Mouse (Mus musculus) skeletal muscle tissue, adult 2 months (tissue): ENCODE results near the gene Slc6a18.
"Not testable (repeated sequence)": the region's sequence is repeated elsewhere in the genome, so short reads cannot be mapped to it uniquely, and the experiment has no call there.

Experiments used
- DNase-seq: peaks from one replicate; pipeline ENCODE4 v3.0.0-alpha.2; 2012; ENCODE audit warnings: low read depth, low spot score

Gene Slc6a18

DNA sequence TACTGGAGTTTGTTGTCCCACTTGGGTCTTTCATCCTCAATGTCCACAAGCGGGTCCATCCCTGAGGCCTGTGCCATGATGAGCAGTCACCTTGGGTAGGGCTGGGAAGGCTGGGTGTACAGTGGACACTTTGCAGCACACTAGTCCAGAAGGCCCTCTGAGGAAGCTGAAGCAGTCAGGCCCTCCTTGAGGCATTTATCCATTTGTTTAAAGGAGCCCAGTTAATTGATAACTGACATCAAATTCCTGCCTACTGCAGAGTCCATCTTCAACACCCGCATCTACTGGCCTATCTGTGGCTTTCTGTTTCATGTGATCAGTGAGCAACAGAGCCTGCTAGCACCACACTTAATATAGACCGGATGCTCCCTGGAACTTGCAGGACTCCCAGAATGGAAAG, at the start of gene Slc6a18:
Gene Slc6a18 (minus strand): TSS at position 171 of the 400 bp plus-strand sequence.
- no peak for DNase-seq

DNA sequence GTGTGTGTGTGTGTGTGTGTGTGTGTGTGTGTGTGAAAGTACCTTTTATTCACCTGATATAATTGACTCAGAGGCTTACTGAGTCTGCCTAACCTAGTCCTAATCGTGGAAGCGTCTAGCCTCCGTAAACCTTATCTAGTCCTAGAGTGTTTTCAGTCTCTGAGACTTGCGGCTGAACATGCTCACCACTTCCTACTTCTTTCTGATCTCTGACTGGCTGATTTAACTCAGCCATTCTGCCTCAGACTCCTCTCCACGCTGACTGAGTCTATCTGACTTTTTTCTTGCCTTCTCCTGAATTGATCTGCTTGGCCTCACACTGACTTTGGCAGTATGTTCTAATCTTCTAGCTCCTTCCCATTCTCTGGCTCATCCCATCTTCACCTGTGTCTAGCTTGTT, 47.5 kb upstream of the Slc6a18 start:
- no peak for DNase-seq

DNA sequence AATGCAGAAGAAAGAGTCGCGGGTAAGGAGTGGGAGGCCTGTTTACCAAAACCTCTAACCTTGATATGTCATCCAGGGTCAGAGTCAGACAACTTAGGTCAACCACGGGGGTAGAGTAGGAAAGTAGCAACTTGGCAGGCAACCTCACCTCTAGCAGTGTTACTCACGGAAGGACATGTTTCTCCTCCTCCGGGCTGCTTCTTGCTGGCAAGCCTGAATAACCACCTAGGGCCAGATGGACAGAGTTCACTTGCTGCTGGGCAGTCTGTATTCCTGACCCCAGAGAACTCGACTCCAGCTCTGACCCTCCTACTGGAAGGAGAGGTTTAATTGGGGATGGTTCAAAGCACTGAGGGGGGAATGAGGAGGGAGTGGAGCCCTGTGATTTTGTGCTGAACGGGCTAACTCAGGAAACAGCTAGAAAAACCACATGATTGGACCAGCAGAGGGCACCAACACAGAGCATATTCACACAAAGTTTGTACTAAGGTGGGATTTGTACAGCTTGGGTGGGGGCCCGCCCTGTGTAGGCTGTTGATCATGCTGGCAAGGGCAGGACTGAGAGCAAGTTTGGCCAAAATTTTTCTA, 45.4 kb upstream of the Slc6a18 start:
- no peak for DNase-seq

DNA sequence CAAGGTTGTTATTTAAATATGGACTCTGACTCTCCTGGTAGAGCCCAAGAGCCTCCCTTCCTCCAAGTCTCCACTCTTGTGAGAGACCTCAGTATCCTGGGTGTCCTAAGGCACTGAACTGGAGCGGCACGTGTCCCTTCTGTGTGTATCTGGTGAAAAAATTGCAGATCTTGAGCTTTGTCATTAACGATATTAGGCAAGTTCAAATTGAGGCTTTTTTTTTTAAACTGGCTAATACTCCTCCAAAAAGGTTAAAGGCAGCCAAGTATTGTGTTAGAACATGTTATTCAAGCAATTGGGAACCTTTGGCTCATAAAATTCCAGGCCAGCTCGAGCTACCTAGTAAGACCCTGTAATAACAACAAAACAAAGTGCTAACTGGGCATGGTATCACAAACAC, 42.4 kb upstream of the Slc6a18 start:
- DNase-seq: no peak

DNA sequence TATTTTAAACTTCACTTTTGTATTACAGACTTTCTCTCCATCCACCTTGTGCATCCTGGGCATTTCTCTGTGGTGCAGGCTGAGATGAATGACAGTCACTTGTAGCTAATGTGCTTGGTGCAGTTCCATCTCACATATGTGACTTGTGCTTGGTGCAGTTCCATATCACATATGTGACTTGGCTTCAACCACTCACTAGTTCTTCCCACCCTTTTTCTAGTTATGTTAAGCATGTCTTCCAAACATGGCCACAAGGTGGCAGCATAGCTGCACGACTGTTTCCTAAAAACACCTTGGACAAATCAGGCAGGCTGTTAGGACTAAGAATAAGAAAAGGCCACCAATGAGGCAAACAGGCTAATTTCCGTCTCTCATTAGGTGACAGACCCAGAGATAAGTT, 40.4 kb upstream of the Slc6a18 start:
- peak; percentile 65 for DNase-seq

DNA sequence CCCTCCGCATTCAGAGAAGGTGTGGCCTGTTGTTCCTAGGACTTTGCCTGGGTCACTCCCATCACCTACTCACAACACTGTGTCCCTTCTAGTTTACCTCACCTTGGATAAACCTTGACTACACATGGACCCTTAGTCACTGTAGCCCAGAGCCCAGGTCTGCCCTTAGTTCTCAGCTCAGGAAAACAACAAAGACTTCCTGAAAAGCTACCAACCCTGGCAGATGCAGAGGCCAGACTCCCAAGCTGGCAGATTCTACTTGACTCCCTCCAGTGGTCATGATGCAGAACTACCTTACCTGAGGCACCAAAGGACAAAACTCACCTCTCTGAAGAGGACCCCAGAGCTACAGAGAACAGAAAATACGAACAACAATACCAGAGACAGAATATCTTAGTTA, 36.2 kb upstream of the Slc6a18 start:
- no peak for DNase-seq

DNA sequence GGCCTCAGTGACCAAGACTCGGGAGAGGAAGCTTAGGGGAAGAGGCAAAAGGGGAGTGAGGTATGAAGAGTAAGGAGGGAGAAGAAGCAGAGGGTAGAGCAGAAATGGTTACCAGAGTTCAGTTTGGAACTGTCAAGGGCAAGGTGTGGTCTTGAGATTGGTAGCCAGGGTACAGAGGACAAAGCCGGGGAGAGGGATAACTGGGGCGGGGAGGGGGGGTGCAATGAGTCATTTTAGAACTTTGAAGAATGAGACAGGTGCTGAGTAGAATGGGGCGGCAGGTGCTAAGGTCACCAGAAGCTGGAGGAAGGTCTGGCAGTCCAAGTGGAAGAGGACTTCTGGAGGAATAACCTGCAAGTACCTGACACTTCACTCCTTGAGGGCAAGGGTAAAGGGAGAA, 35.4 kb upstream of the Slc6a18 start:
- DNase-seq: no peak

DNA sequence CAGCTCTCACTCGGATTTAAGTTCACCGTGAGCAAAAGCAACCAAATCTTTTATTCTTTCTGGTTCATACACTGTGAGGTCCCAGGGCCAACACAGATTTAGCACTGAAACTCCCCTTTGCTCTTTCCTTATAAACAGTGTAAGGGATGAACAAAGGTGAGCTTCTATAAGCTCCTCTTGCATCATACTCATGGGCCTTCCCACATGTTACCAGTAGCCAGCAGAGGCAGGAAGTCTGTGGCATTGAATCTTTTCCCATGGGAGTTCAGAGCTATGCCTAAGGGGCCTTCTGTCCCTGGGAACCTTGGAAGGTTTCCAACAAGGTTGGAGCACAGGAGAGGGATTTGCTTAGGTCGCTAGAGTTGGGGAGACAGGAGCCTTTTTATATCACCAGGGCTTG, 34.4 kb upstream of the Slc6a18 start:
- DNase-seq: no peak

DNA sequence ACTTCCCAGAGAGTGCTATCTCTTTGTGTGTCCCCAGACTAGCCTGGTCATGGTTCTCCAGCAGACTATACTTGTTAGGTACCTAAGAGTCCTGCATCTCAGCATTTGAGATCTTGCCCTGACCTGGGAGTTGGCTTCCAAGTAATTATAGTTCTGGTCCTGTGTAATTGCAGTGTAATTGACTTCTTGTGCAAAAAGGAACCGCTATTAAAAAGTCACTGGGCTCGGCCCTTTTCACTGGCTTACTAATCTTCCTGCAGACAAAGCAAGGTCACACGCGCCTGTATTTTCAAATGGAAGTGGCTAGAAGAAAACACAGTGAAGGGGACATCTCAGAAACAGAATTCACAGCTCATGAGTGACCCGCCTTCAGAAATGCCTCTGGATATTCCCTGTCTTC, 34.0 kb upstream of the Slc6a18 start:
- DNase-seq: no peak

DNA sequence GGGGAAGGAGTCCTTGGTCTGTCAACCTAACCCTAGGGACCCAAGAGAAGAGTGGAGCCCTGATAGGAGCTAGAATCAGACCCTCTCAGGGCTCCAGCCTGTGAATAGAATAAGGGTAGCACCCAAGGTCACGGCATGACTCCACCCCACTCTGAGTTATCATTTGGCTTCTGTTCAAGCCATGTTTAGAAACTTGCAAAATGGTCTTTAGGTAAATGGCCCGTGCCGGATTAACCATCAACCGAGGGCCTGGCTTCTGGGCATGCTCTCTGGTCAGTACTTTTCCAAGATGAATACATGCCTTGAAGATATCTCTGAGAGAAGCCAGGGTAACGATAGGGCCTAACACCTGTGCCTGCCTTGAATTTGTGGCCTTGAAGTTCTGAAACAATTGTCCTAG, 33.4 kb upstream of the Slc6a18 start:
- DNase-seq: no peak

DNA sequence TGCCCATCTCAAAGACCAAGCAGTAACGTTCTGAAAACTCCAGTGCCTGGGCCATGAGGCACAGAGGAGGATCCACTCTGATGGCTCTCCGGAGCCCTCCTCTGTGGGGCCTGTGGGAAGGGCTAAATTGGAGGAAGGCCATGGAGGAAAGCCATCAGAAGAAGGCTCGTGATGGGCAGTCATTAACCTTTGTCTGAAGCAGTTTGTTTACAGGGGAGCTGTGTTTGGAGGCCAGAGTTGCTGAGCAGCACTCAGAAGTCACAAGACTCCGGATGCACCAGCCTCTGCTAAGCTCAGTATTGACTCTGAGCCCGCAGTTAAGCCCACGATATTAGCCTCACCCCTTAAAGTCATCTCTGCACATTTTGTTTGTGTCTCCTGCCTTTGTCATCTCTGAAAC, 31.7 kb upstream of the Slc6a18 start:
- no peak for DNase-seq

DNA sequence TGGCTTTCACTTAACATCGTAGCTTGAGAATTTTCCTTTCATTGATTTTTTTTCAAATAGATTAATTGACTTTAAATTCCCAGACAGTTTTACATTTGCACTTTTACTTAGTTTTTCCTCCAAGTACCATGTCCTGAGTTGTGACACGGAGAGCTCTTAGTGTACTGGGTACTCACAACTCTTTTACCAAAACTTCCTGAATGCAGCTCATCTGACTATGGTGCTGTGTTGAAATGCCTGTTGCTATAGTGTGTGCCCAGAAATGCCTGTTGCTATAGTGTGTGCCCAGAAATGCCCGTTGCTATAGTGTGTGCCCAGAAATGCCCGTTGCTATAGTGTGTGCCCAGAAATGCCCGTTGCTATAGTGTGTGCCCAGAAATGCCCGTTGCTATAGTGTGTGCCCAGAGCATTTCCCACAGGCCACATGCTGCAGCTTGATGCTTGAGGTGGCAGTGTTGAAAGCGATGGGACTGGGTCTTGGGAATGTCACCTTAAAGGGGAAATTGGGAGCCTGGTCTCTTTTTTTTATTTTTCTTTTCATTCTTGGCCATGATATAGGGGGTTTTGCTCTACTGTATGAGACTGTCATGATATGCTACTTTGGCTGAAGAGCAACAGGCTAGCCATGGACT, 27.0 kb upstream of the Slc6a18 start, which contains the start of gene Slc6a19:
Gene Slc6a19 (minus strand): TSS at position 172 of the 632 bp plus-strand sequence.
- DNase-seq: no peak

DNA sequence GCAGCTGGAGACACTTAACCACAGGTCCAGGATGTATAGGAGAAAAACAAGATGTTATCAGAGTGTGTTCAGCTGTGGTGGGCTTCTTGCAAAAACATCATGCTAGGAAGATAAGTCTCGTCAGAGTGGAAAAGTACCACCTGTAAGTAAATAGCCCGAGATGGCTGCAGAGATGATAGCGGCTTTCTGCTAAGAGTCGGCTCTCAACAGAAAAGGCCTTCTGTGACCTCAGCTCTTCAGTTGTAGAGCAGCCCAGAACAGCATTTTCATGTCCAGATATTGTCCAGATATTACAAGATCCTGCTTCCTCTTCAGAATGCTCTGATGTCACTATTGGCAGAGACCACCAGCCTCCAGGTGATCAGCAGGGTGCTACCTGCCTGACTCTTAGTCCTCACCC, 25.7 kb upstream of the Slc6a18 start:
- not testable (repeated sequence) for DNase-seq

DNA sequence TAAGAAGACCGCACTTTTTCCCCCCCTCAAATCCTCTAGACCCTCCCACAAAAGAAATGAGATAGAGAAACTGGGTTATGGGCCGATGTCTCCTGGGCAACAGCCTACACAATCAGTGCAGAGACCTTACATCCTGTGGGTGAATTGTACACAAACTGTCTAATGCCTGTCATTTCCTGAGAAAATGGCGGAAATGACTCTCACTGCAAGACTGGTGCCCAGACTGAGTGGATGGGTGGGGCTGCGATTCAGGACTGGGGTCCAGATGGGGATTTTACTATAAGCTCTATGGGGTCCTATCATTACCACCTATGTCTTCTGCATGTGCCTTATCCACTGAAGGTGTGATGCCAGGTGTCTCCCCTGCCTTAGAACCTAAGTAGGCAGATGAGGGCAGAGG, 25.0 kb upstream of the Slc6a18 start:
- no peak for DNase-seq

DNA sequence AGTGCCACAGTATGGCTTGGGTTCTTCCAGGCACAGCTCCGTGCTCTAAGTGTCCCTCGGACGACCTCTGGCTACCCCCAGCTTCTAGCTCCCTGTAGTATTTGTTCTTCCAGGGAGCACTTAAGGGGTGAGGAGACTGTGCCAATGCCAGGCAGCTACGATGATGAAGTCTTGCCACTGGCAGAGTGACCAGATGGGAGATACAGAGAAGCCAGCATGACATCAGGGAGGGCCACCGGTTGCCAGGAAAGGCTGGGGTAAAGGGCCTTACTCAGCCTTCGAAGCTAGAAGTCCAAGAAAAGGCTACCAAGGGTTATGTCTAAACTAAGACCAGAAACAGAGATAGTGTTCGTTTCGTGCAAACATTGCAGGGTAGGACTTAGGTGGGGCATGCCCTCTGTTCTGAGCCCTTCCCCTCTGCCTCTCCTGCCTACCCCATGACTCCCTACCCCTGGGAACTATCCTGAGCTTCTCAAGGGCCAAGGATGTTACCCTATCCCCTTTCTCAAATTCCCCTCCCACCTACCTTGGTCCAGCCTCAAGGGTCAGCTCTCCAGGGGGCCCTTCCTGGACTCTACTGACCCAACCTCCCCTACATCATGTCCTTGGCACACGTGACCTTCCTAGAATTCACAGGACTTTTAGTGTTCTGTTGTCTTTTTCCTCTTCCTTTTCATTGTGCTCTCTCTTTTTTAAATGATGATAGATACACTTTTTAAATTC, 23.5 kb upstream of the Slc6a18 start:
- no peak for DNase-seq

DNA sequence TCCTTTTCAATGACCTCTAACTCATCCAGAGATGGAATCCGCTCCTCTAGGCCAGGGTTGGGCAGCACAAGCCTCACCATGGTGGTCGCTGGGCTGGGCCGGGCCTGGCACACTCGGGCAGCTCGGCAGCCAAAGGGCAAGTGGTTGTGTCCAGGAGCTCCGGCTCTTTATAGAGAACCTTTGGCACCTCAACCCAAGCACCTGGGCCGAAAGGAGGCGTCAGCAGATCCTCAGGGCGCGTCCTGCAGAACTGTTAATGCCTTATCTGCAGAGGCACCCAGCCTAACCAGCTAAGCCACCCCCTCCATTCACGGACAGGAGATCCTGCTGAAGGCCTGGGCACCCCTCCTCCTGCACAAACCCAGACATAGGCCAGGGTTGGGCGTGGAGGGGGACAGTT, 22.7 kb upstream of the Slc6a18 start:
- no peak for DNase-seq

DNA sequence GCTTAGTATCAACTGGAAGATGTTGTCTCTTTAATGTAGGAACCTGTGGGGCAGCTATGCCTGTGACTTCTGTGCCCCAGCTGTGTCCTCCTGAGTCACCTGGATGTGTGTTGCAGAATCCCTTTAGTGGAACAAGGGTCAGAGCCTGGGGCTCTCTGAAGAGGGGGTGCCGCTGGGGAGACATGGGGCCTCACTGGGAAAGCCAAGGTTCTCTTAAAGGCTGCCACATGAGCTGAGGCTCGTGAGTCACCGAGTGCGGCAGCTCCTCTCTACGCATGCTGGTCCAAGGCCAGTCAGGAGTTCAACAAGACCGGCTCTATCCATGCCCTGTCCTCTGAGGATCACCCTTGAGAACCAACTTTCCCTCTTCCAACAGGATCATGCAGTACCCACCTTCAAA, 21.9 kb upstream of the Slc6a18 start:
- DNase-seq: no peak

DNA sequence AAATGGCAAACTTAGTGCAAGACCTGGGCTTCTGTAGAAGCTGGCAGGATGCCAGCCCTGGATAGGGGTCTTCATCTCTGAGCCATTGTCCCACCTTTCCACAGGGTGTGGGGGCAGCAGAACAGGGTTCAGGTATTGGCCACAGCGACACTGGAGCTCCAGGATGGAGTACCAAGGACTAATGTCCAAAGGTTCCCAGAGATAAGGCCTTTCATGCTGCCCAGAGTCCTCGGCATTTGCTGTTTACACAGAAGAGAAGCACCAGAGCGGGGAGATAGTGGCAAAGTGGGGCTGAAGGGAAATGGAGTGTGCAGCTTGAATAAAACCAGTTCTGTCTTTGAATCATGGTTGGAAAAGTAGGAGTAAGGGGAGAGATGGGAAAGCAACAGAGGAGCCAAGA, 18.7 kb upstream of the Slc6a18 start:
- DNase-seq: no peak

DNA sequence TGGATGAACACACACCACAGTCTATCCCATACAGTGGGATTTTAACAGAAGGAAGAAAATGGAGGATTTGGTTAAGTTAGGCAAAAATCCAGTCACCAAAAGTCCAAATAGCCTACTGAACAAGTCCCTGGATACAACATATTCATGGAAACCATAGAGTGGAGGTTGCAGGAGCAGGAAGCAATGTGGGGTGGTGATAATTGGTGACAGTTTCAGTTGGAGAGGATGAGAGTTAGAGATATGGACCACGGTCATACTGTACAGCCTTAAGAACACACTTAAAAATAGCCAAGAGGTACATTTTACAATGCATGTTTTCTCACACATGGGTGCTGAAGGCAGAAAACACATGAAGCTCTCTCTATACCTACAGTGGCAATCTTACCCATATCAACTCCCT, 17.1 kb upstream of the Slc6a18 start:
- no peak for DNase-seq

DNA sequence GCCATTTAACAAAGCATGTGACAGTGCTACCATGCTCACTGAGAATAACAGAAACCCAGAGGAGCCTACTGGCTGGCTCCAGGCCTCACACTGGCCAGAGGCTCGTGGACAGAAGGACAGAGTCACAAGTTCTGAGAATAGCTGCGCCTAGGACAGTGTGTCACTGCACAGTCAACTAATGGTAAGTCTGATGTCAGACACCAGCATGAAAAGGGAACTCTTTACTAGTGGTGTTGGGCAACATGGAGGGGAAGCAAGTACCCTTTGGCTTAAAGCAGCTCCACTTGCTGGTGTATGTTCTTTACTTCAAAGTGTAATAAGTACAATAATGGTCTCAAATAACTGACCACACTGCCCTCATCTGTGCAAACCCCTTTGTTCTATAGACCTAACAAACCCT, 15.5 kb upstream of the Slc6a18 start:
- no peak for DNase-seq

DNA sequence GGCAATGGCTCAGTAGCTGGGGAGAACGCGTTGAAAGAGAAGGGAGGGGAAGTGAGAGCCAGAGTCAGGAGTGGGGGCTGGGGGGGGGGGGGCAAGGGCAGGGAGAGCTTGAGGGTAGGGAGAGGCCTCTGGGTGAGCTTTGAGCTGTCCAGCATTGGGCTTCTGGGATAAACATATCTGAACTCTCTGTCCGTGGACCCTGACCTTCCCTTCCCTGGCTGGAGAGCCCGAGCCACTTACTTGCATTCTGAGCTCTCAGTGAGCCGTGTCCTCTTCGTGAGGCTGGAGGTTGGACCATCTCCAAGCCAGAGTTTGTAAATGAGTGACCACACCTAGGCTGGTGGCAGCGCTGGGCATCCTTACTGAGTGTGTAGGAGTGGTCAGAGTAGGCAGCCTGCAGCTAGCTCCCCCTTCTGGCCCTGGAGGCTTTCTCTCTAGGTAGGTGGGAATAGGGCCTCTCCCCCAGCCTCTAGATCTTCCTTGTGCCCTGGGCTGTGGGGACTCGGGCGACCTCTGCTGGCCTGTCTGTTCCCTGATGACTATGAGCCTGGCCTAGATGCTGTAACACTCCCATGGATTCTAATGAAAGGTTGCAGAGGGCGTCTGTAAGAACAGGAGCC, 14.5 kb upstream of the Slc6a18 start:
- DNase-seq: no peak

DNA sequence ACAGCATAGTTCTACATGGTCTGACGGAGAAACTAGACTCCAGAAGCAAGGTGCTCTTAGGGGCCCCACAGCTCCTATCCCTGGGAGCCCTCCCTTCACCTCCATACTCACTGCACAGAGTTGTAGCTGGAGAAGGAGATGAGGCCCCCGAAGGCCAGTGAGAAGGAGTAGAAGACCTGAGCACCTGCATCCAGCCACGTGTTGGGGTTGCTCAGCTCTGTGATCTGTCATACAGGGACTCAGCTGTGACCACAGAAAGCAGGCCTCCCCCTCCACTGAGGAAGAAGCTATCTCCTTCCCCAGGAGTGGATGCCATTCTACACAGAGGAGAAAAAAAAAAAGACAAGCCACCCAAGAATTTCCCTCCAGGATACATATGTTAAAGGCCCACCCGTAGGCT, 11.1 kb upstream of the Slc6a18 start:
- no peak for DNase-seq

DNA sequence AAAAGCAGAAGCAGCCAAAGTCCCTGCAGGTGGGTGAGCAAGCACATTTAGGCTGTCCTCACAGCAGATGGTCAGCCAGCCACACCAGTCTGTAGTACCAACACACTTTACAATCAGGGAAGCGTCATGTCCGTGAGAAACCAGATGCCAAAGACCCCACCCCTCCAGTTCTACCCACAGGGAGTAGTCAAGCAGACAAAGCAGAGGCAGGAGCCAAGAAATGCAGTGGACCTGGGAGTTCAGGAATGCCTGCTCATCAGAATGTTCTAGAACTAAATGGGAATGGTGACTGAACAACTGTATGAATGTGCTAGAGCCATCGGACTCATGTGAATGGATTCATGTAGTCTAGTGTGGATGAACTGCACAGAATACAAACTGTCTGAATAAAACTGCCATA, 9.8 kb upstream of the Slc6a18 start:
- DNase-seq: no peak
